Mouse (Mus musculus): ENCODE measurements around the gene Tmem88b.
"Not testable (repeated sequence)": the region's sequence is repeated elsewhere in the genome, so short reads cannot be mapped to it uniquely, and the experiment has no call there.

Gene Tmem88b

GRCm38 (mm10) chr4:155759862-155760612, 25.6 kb downstream of the Tmem88b start:
- no peak for DNase-seq

DNA sequence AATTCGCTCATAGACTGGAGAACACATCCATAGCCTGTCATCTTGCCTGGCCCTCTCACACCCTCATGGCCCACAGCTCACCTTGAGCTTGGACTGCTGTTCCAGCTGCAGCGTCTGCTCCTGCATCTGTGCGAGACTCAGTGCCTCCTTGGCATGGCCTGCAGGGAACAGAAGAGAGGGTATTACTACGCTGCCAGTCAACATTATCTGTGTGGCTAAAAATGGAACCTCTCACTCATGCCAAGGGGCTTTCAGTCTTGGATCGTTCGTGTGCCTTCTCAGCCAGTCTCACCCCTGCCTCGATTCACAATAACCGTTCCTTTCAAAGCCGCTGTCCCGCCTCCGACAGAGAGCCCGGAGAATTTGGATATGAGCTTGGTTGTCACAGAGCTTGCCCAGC, 28.7 kb downstream of the Tmem88b start:
- DNase-seq: no peak

- no peak for DNase-seq
These were observed 38.8 kb downstream of the Tmem88b start for GRCm38 (mm10) chr4:155746575-155747490.

GRCm38 (mm10) chr4:155746036-155746548, 39.6 kb downstream of the Tmem88b start:
- no peak for DNase-seq

DNA sequence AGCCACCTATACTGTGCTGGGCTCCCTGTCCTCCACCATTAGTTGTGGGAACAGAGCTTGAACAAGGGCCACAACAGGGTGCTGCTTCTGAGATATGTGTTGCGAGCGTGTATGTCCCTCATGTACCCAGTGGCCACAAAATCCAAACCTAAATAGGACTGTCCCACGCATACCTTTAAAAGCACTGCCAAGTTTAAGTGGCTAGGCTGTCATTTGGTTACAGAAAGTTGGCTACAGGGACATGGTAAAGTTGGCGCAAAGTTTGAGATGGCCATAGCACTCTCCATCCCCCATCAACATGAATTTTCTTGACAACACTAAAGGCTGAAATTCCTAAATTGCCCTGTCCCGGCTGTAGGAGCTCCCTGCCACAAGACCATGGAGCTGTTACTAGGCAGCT, 40.5 kb downstream of the Tmem88b start:
- no peak for DNase-seq

GRCm38 (mm10) chr4:155744474-155744873, 41.2 kb downstream of the Tmem88b start:
- no peak for DNase-seq

DNA sequence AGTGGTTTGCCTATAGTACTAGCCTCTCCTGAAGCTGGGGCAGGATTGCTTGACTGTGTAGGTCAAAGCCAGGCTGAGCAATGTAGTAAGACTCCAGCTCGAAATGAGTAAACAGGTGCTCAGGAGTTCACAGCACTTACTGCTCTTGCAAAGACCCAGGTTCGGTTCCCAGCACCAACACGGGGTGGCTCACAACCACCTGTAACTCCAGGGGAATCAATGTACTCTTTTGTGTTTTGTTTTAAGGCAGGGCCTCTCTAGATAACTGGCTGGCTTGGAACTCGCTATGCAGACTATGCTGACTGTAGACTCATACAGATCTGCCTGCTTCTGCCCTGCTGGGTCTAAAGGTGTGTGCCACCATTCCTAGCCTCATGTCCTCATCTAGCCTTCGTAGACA, 43.0 kb downstream of the Tmem88b start:
- no peak for DNase-seq

GRCm38 (mm10) chr4:155740681-155741080, 45.0 kb downstream of the Tmem88b start:
- not testable (repeated sequence) for DNase-seq

GRCm38 (mm10) chr4:155739741-155740636, 45.7 kb downstream of the Tmem88b start:
- no peak for DNase-seq

DNA sequence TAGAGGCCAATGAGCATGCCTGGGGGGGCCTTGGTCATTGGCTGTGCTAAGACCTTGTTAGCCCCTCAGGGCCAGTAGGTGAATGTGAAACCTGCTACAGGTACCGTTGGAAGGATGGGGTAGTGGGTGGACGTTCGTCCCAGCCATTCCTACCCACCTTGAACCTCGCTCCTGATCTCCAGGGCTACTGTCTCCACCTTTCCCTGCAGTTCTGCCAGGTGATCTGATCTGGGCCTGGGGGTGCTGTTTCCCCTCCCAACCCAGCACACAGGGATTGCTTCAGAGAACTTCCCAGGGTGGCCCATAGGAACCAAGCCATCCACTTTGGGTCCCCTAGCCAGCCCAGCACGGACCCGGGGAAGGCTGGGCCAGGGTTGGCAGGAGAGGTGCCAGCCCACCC, 46.5 kb downstream of the Tmem88b start:
- no peak for DNase-seq

DNA sequence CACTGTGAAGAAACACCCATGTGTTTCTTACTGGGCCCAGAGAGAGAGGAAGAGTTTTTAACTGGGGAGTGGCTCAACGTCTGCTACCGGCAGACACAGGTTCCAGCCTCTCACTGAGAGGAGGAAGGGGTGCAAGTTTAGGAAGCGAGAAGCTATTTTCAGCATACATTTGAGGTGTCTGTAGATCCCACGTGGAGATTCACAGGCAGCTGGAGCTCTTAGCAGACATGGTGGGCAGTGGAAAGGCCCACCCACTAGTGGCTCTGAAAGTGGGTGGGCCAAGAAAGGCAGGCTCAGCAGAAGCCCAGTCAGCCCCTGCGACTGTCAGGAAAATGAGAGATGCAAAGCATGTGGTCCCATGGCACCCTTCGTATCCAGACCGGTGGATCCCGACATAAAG, 47.4 kb downstream of the Tmem88b start:
- peak; percentile 68 for DNase-seq

- DNase-seq: no peak
These were observed 49.3 kb downstream of the Tmem88b start for GRCm38 (mm10) chr4:155736421-155736820.

- DNase-seq: no peak
These were observed 49.9 kb downstream of the Tmem88b start for GRCm38 (mm10) chr4:155735788-155736187.

DNA sequence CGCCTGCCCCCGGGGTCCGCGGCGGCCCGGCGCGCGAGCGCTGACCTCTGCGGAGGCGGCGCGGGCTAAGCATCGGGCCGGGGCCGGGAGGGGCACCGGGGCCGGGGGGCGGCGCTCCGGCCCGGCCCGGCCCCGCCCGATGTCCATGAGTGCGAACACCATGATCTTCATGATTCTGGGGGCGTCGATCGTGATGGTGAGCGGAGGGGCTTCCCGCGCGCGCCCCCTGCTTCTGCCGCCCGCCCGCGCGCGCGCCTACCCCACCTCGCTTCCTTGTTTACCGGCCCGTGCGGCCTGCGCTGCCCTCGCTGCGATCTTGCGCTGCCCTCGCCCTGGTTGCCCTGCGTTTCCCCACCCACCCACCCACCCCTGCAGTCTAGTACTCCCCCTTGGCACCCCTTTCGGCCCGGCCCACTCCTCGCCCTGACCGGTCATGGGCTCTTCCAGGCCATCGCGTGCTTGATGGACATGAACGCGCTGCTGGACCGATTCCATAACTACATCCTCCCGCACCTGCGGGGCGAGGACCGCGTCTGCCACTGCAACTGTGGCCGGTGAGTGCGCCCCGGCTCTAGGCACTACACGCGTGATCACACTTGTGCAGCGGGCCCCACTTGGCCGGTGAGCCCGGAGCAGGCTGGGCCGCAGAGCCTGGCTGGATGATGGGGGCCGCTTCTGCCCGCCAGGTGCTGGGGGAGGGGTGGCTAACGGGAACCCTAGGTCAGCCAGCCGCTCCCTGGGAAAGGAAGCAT, 50.5 kb downstream of the Tmem88b start:
- peak; percentile 43 for DNase-seq

DNA sequence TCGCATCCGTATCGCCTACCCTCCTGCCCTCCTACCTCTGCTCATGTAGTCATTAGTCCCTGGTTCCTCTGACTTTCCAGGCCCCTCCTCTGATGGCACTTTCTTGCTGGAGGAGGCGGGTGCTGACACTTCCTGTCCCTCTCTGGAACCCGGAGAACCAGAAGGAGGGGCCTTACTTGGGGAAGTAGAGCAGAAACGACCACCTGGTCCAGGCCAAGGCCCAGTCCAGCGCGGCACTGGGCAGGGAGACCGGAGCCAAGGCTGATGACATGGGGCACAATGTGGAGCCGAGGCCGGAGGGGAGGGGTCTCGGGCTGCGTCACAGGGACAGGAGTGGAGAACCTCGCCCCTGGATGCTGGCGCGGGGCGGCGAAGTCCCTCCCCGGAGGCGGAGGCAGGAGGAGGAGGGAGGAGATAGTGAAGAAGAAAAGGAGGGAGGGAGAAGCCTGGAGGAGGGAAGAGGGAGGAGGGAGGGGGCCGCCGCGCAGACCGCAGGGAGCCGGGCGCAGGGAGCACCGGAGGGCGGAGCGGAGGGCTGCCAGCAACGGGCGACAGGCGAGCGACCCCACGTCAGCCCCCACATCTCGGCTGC, 51.2 kb downstream of the Tmem88b start, which contains the start of gene Tmem240:
Gene Tmem240, plus strand, starts transcription at position 451 of the 592 bp plus-strand sequence.
- DNase-seq: peak; percentile 93

DNA sequence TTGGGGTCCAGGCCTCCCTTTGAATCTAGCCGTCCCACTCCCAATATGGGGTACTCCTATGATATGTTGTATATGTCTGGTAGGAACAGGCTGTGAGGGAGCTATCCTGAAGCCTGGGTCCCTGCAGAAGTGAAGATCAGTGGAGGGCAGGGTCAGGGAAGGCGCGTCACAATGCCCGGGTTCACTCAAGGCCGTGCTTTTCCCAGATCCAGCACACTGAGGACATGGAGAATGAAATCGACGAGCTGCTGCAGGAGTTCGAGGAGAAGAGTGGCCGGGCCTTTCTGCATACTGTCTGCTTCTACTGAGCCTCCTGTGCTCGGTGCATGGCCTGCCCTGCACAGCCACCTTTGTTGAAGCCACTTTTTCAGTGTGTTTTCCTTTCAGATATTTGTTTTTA, 52.4 kb downstream of the Tmem88b start:
- DNase-seq: no peak

Measured in right cerebral cortex, adult 18-20 months (tissue).